Mouse (Mus musculus) ES-E14 (cell line): ENCODE data around the gene Xrcc3. TPM values are rescaled to one million over a fixed set of nuclear protein-coding genes. Genes with fewer than 3 reads are reported as not detected.

Experiments used
- DNase-seq: peaks from one replicate; pipeline ENCODE4 v3.0.0-alpha.2; 2013; ENCODE audit warnings: low read depth, low spot score
- H3K27ac ChIP-seq: 2 replicates; pipeline ENCODE4 v1.5.1; 2012; ENCODE audit warnings: low read depth, mild to moderate bottlenecking, low read length, moderate library complexity, mixed read lengths; ENCODE audit not compliant: poor library complexity, insufficient read depth, severe bottlenecking
- H3K36me3 ChIP-seq: 2 replicates; pipeline ENCODE4 v1.6.1; 2012; ENCODE audit warnings: mild to moderate bottlenecking, low read length, moderate library complexity, mixed read lengths; ENCODE audit not compliant: control insufficient read depth, poor library complexity, insufficient read depth, severe bottlenecking
- H3K4me1 ChIP-seq, 2 experiments: fragments of 150-350 bp in 1 of 2; sonication (generic) in 1 of 2; 2 replicates each; pipeline ENCODE4 v1.6.1; 2012; ENCODE audit warnings: low read length in 2 of 2, mild to moderate bottlenecking in 1 of 2, mixed read lengths in 1 of 2; ENCODE audit not compliant: control insufficient read depth in 2 of 2, insufficient read depth in 2 of 2, poor library complexity in 1 of 2
- H3K4me3 ChIP-seq, 2 experiments: fragments of 150-350 bp in 1 of 2; sonication (generic) in 1 of 2; 2 replicates each; pipeline ENCODE4 v1.5.1; 2012; ENCODE audit warnings: low read length in 2 of 2, low read depth in 1 of 2, mild to moderate bottlenecking in 1 of 2, mixed read lengths in 1 of 2; ENCODE audit not compliant: insufficient read depth in 1 of 2, poor library complexity in 1 of 2, severe bottlenecking in 1 of 2
- H3K9ac ChIP-seq: 2 replicates; pipeline ENCODE4 v1.6.1; 2012; ENCODE audit warnings: low read depth, mild to moderate bottlenecking, low read length, mixed read lengths; ENCODE audit not compliant: poor library complexity, insufficient read depth, severe bottlenecking
- H3K9me3 ChIP-seq: fragments of 150-350 bp; sonication (generic); 2 replicates; pipeline ENCODE4 v1.6.1; 2012; ENCODE audit warnings: low read depth, mild to moderate bottlenecking, low read length; ENCODE audit not compliant: control insufficient read depth, insufficient read depth
- CHD2 ChIP-seq: IDR thresholded peaks from 2 replicates; pipeline ENCODE4 v1.6.1; 2014; ENCODE audit warnings: mild to moderate bottlenecking, low read depth, low read length, inconsistent platforms
- HCFC1 ChIP-seq: IDR thresholded peaks from 2 replicates; pipeline ENCODE4 v1.6.1; 2012; ENCODE audit warnings: low read length, inconsistent platforms, borderline replicate concordance; ENCODE audit not compliant: insufficient read depth
- MAFK ChIP-seq: IDR thresholded peaks from 2 replicates; pipeline ENCODE4 v1.6.1; 2014; ENCODE audit warnings: mild to moderate bottlenecking, low read depth, low read length, inconsistent platforms; ENCODE audit not compliant: insufficient read depth
- ZC3H11A ChIP-seq: IDR thresholded peaks from 2 replicates; pipeline ENCODE4 v1.6.1; 2012; ENCODE audit warnings: low read depth, mild to moderate bottlenecking, inconsistent platforms, low read length, borderline replicate concordance
- ZNF384 ChIP-seq: IDR thresholded peaks from 2 replicates; pipeline ENCODE4 v1.6.1; 2012; ENCODE audit warnings: low read depth, low read length, inconsistent platforms
- in situ Hi-C, 2 experiments: fragments of 600-800 bp; cut with MboI; formaldehyde crosslinking; loops; one replicate each; pipeline ENCODE4 v1.15.1; 2025; ENCODE audit warnings: low sequenced_read_pairs in 2 of 2, inconsistent platforms in 1 of 2; ENCODE audit not compliant: unreplicated experiment in 2 of 2
- total RNA-seq: library from RNA; depleted of rRNA; stranded (reverse); fragments of 300-350 nt; gene quantifications from 2 replicates; pipeline ENCODE4 v1.2.3, GENCODE M21; 2012

Xrcc3 gene
- total RNA-seq, 1 experiment, result 21.8 TPM

DNA sequence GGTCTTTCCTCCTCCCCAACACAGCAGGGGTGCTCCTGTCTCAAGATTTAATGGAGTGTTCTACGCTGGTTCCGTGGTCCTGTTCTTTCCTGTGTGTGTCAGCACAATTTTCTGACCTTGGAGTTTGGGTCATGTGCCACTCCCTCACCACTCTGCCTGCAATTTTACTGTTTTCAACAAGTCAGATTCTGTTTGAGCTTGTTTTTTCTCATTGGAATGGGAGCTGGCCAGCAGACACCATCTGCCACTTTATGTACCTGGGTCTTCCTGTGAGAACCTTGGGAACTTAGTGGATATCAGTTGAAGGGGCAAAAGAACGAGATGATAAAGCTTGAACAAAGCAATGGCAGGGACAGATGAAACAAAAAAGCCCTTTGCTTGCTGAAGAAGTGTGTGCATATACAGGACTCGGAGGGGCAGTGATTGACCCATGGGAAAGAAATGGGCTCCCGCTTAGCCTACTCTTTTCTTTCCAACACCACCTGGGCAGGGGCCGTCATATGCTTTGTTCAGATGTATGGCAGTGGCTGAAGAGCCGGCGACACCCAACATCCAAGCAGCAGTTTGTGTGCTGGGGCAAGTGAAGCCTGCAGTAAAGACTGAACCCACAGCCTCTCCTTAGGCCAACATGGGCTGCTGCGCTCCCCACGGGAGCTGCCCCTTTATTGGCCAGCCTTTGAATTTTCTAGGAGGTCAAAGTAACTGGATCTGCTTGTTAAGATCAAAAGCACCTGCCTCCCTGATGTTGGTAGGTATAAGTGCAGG lies 55.9 kb downstream of the Xrcc3 start:
- no peak for DNase-seq
- no peaks in the 10 kb centered on the region; the same call in 1 of the 2 replicates for H3K36me3 ChIP-seq
- H3K9me3 ChIP-seq, result no peaks in the 10 kb centered on the region
- 0 out of 2 replicates have a peak, but pooled peaks have one; percentile 10 for TF ChIP-seq MAFK
- TF ChIP-seq ZNF384, result no peak
- no peak for TF ChIP-seq ZC3H11A
- TF ChIP-seq HCFC1, result no peak
- TF ChIP-seq CHD2, result no peak
- peak overlapping the region; percentile 86 to 99 for H3K4me3 ChIP-seq
- H3K27ac ChIP-seq, result no peak overlapping the region
- H3K4me1 ChIP-seq, result peaks cover 0 to 18% of the 10 kb centered on the region in 2 experiments; a peak in 2 of 4 replicates
- in situ Hi-C loops, result no loop called here
- peak overlapping the region; percentile 74; the same call in 1 of the 2 replicates for H3K9ac ChIP-seq

DNA sequence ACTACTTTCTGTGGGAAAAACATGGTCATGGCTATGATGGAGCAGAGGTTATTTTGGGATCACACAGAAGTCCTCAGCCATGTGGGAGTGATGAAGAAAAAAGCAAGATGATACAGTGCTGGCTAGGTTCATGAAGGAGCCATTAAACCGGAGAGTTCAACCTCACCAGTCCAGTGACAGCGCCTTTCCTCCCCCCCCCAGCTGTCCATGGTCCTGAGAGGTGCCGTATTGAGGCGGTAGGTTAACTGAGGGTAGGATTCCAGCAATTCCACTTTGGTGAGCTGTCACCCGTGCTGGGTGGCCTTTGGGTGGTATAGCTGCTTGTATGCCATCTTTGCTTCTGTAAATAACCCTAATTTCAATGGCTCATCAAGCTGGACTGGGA lies 57.0 kb downstream of the Xrcc3 start:
- no peak overlapping the region for H3K27ac ChIP-seq
- no peak for DNase-seq

DNA sequence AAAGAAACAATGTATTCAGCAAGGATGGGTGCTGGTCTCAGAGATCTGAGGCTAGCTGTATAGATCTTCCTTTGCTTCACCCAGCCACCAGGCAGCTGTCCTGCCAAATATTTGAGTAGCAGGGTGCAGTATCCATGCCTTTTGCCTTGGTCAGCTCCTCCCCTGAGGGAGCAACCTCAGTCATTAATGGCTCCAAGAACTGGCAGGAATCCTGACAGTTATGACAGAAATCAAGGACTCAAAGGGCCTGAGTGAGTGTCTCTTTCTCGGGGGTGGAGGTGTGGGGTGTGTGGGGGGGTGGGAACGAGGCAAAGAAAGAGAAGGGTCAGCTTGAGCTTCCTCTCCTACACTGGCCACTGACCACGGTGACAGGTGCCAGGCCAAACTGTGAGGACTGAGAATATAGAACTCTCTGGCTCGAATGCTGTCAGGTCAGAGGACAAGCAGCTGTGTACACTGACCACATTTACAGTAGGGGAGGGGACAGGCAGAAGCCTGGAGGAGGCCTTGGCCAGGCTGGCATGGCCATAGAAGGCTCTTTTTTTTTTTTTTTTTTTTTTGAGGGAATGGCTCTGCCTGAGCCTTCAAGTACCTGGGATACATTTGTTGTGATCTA lies 57.5 kb downstream of the Xrcc3 start:
- H3K4me3 ChIP-seq, result no peak overlapping the region
- TF ChIP-seq HCFC1, result no peak
- TF ChIP-seq ZC3H11A, result no peak
- TF ChIP-seq MAFK, result no peak
- no peak for TF ChIP-seq CHD2
- no peak for TF ChIP-seq ZNF384
- no peak for DNase-seq
- no peaks in the 10 kb centered on the region for H3K9me3 ChIP-seq
- peaks cover 0 to 12% of the 10 kb centered on the region in 2 experiments; a peak in 2 of 4 replicates for H3K4me1 ChIP-seq
- no peaks in the 10 kb centered on the region for H3K36me3 ChIP-seq
- in situ Hi-C loops, result no loop called here
- no peak overlapping the region for H3K27ac ChIP-seq
- H3K9ac ChIP-seq, result no peak overlapping the region

More for the DNA sequence above, 57.0 kb downstream of the Xrcc3 start:
- in situ Hi-C loops, result no loop called here
- TF ChIP-seq MAFK (no peak), HCFC1 (no peak), ZC3H11A (no peak), CHD2 (no peak), ZNF384 (no peak)
- H3K9ac ChIP-seq, result no peak overlapping the region
- H3K9me3 ChIP-seq, result no peaks in the 10 kb centered on the region
- no peak overlapping the region for H3K4me3 ChIP-seq
- peaks cover 0 to 14% of the 10 kb centered on the region in 2 experiments; a peak in 2 of 4 replicates for H3K4me1 ChIP-seq
- no peaks in the 10 kb centered on the region for H3K36me3 ChIP-seq

DNA sequence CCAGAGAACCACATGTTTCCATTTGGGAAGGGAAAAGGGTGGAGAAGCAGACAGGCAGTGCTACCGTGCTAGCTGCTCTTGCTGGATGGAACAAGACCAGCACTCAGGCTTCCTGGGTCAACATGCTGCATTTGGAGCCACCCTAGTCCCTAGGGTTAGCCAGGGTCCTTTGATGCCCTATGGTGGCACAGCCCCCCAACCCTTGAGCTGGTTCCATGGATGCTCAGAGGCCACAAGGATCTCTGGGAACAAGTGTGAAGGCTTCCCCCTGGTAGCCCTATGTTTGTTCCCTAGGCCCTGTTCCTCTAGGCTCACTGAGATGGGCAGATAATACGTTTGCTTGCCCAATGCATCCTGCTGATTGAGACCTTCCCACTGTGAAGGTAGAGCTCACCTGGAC lies 58.4 kb downstream of the Xrcc3 start:
- Histone ChIP-seq H3K36me3 (no peaks in the 10 kb centered on the region), H3K27ac (no peak overlapping the region), H3K4me1 (peaks cover 0 to 11% of the 10 kb centered on the region in 2 experiments; a peak in 2 of 4 replicates), H3K4me3 (no peak overlapping the region), H3K9ac (no peak overlapping the region), H3K9me3 (no peaks in the 10 kb centered on the region)
- in situ Hi-C loops, result no loop called here
- no peak for DNase-seq
- TF ChIP-seq HCFC1 (no peak), ZC3H11A (no peak), CHD2 (no peak), MAFK (no peak), ZNF384 (no peak)
